Comparison of ENCODE assay signal across 18 mouse cellular contexts in the genomic region with DNA sequence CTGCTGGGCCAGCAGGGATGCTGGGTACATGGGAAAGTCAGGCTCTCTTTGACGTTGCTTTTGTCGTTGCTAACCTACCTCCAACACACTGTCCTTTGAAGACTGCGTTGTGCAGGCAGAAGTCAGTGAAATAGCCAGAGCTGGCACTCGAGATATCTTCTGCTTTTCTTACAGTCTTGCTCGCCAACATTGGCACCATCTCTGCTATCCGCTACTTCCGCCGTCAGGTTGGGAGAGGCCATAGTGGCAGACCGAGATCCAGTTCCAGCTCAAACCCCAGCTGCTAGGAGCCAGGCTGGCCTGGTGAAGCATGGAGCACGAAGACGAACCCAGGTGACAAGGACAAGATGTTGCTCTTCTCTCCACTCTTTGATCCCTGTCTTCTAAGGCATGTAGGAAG. TPM values are rescaled to one million over a fixed set of nuclear protein-coding genes. Genes with fewer than 3 reads are reported as not detected.
DNase-seq lines count a peak whose midpoint lies in the region; ATAC-seq and TF ChIP-seq lines count a peak whose summit lies in the region.
"Had no signal": no experiment of that assay in that cellular context is flagged by ENCODE, and none has a peak within 500 bp of the region (broad histone marks: within the 10 kb centered on the region; RNA-seq: fewer than 3 reads in every experiment).

No protein-coding gene starts in this region.

- peaks cover 42% of the 10 kb centered on the region; the same call in 1 of the 2 replicates for H3K36me3 ChIP-seq in heart, postnatal 0 days (replicated peaks; ENCODE audit: control insufficient read depth, insufficient read depth, low read length)
- H3K36me3 ChIP-seq: embryonic facial prominence, embryonic 12.5 days; forebrain, embryonic 15.5 days had no signal

- WGBS in heart, postnatal 0 days = 80% methylated on average over 11 of the region's 11 CpGs

- no peaks in the 10 kb centered on the region for H3K9me3 ChIP-seq in heart, postnatal 0 days (replicated peaks; ENCODE audit: control insufficient read depth, low read length)
- H3K9me3 ChIP-seq: embryonic facial prominence, embryonic 10.5 days; embryonic facial prominence, embryonic 12.5 days; forebrain, embryonic 13.5 days; forebrain, embryonic 15.5 days had no signal

- H3K4me1 ChIP-seq in heart, postnatal 0 days (ENCODE audit: control insufficient read depth, insufficient read depth) = peaks cover 23% of the 10 kb centered on the region
- H3K4me1 ChIP-seq: embryonic facial prominence, embryonic 12.5 days; forebrain, embryonic 13.5 days; forebrain, embryonic 15.5 days had no signal

- H3K4me3 ChIP-seq in gastrocnemius, adult 2 months = peak overlapping the region; percentile 64
- 0 out of 2 replicates have a peak overlapping the region, but pooled peaks have one; percentile 28 for H3K4me3 ChIP-seq in heart, postnatal 0 days (ENCODE audit: low read depth, low read length)
- H3K4me3 ChIP-seq: embryonic facial prominence, embryonic 10.5 days; embryonic facial prominence, embryonic 12.5 days; forebrain, embryonic 13.5 days; forebrain, embryonic 15.5 days had no signal

- peak overlapping the region; percentile 97 for H3K27ac ChIP-seq in gastrocnemius, adult 2 months
- no peak overlapping the region for H3K27ac ChIP-seq in heart, postnatal 0 days (ENCODE audit: low read depth)
- H3K27ac ChIP-seq: embryonic facial prominence, embryonic 10.5 days; embryonic facial prominence, embryonic 12.5 days; forebrain, embryonic 13.5 days; forebrain, embryonic 15.5 days had no signal

- H3K27me3 ChIP-seq in heart, postnatal 0 days (ENCODE audit: control insufficient read depth, insufficient read depth, low read length) = no peaks in the 10 kb centered on the region
- H3K27me3 ChIP-seq: embryonic facial prominence, embryonic 12.5 days; forebrain, embryonic 13.5 days; forebrain, embryonic 15.5 days had no signal

- peak; percentile 73 for DNase-seq in gastrocnemius, adult 2 months
- no peak for DNase-seq in gastrocnemius, postnatal 14 days
- DNase-seq in heart, postnatal 0 days (ENCODE audit: low spot score) = no peak
- DNase-seq in heart, postnatal 10 days = no peak
- DNase-seq in skeletal muscle tissue, adult 2 months (ENCODE audit: low read depth, low spot score) = peak; percentile 44
- DNase-seq in frontal cortex, adult 2 months (ENCODE audit: extremely low spot score in 1 of 2, low spot score in 1 of 2) = no peak
- DNase-seq: adrenal gland, adult 2 months; adrenal gland, postnatal 10 days; adrenal gland, postnatal 25 days; cerebellum, adult 11-12 months; cerebellum, adult 2 months; cerebellum, adult 9-10 months; cerebellum, postnatal 10 days; cerebellum, postnatal 25 days had no signal

- no peak for TF ChIP-seq CTCF in gastrocnemius, adult 2 months (IDR thresholded peaks at IDR 0.05)
- no peak for TF ChIP-seq CTCF in heart, postnatal 0 days (IDR thresholded peaks at IDR 0.05; ENCODE audit: low read depth)

- intact Hi-C loops in gastrocnemius, adult 2 months (cut with DNase I) = no loop called here
- intact Hi-C loops in gastrocnemius, postnatal 14 days (cut with DNase I; ENCODE audit: low total_unique reads) = no loop called here
- intact Hi-C loops in heart, postnatal 10 days (cut with DNase I) = no loop called here

- H3K4me2 ChIP-seq in heart, postnatal 0 days (ENCODE audit: low read depth, low read length) = peak overlapping the region; percentile 67
- H3K4me2 ChIP-seq: embryonic facial prominence, embryonic 12.5 days; forebrain, embryonic 13.5 days; forebrain, embryonic 15.5 days had no signal

- no peak for ATAC-seq in heart, postnatal 0 days (ENCODE audit: insufficient read depth, low read depth)
- ATAC-seq: forebrain, embryonic 13.5 days; forebrain, embryonic 15.5 days had no signal

- 0 out of 2 replicates have a peak overlapping the region, but pooled peaks have one; percentile 24 for H3K9ac ChIP-seq in heart, postnatal 0 days (replicated peaks; ENCODE audit: low read depth, low read length)
- H3K9ac ChIP-seq: embryonic facial prominence, embryonic 12.5 days; forebrain, embryonic 13.5 days; forebrain, embryonic 15.5 days had no signal

- TF ChIP-seq EP300 in heart, postnatal 0 days (IDR thresholded peaks at IDR 0.05; ENCODE audit: low read depth) = no peak

RNA-seq across cellular contexts. Expression of gene Perm1, which starts 4.3 kb away (rescaled TPM):
- 100 to 1,000 TPM; 142 to 265 TPM for total RNA-seq in gastrocnemius, adult 2 months (2021)
- total RNA-seq in gastrocnemius, postnatal 14 days (2021) = 100 to 1,000 TPM in 1 of 2 experiments, 10 to 100 TPM in 1; 73.3 to 103 TPM
- 57.5 and 68.3 TPM in 2 replicates for total RNA-seq in heart, postnatal 0 days (2014; rRNA removed; ENCODE audit: low replicate concordance)
- 35.9 and 42.9 TPM in 2 replicates for polyA plus RNA-seq in heart, postnatal 0 days (2015; fragmentation: Nextera tagmentation; extraction: Ambion mirVana)
- 100 to 1,000 TPM; 138 to 156 TPM for total RNA-seq in heart, postnatal 10 days (2021)
- 0.92 and 0.96 TPM in 2 replicates for polyA plus RNA-seq in frontal cortex, adult 2 months (2012; rRNA removed)

RNA-seq across cellular contexts. Expression of gene Plekhn1, which starts 14.7 kb away (rescaled TPM):
- 1 to 10 TPM; 5.8 to 7.6 TPM for total RNA-seq in gastrocnemius, adult 2 months (2021)
- total RNA-seq in gastrocnemius, postnatal 14 days (2021) = 1 to 10 TPM; 5.1 to 5.5 TPM
- total RNA-seq in heart, postnatal 0 days (2014; rRNA removed; ENCODE audit: low replicate concordance) = 15.3 and 21.9 TPM in 2 replicates
- 5.9 and 6.0 TPM in 2 replicates for polyA plus RNA-seq in heart, postnatal 0 days (2015; fragmentation: Nextera tagmentation; extraction: Ambion mirVana)
- 1 to 10 TPM; 8.5 to 9.2 TPM for total RNA-seq in heart, postnatal 10 days (2021)
- polyA plus RNA-seq in frontal cortex, adult 2 months (2012; rRNA removed) = 79.0 and 85.8 TPM in 2 replicates

RNA-seq across cellular contexts. Expression of gene Noc2l, which starts 15.9 kb away (rescaled TPM):
- total RNA-seq in gastrocnemius, adult 2 months (2021) = 10 to 100 TPM; 30.8 to 33.3 TPM
- 10 to 100 TPM; 22.2 to 28.7 TPM for total RNA-seq in gastrocnemius, postnatal 14 days (2021)
- 34.5 and 46.4 TPM in 2 replicates for total RNA-seq in heart, postnatal 0 days (2014; rRNA removed; ENCODE audit: low replicate concordance)
- 15.8 and 17.2 TPM in 2 replicates for polyA plus RNA-seq in heart, postnatal 0 days (2015; fragmentation: Nextera tagmentation; extraction: Ambion mirVana)
- total RNA-seq in heart, postnatal 10 days (2021) = 10 to 100 TPM; 22.7 to 23.2 TPM
- 93.4 and 96.7 TPM in 2 replicates for polyA plus RNA-seq in frontal cortex, adult 2 months (2012; rRNA removed)

RNA-seq across cellular contexts. Expression of gene AW011738, which starts 16.8 kb away (rescaled TPM):
- 1 to 10 TPM; 4.2 to 4.4 TPM for total RNA-seq in gastrocnemius, adult 2 months (2021)
- total RNA-seq in gastrocnemius, postnatal 14 days (2021) = 1 to 10 TPM; 2.9 to 3.3 TPM
- total RNA-seq in heart, postnatal 0 days (2014; rRNA removed; ENCODE audit: low replicate concordance) = 5.9 and 6.0 TPM in 2 replicates
- polyA plus RNA-seq in heart, postnatal 0 days (2015; fragmentation: Nextera tagmentation; extraction: Ambion mirVana) = 3.2 and 3.4 TPM in 2 replicates
- total RNA-seq in heart, postnatal 10 days (2021) = 1 to 10 TPM; 6.1 to 8.2 TPM
- polyA plus RNA-seq in frontal cortex, adult 2 months (2012; rRNA removed) = 5.2 and 5.4 TPM in 2 replicates

RNA-seq across cellular contexts. Expression of gene Isg15, which starts 19.3 kb away (rescaled TPM):
- 1 to 10 TPM in 1 of 2 experiments, not detected in 1; 1.1 TPM for total RNA-seq in gastrocnemius, adult 2 months (2021)
- under 1 TPM; 0.42 to 0.57 TPM for total RNA-seq in gastrocnemius, postnatal 14 days (2021)
- total RNA-seq in heart, postnatal 0 days (2014; rRNA removed; ENCODE audit: low replicate concordance) = 7.5 and 19.9 TPM in 2 replicates
- polyA plus RNA-seq in heart, postnatal 0 days (2015; fragmentation: Nextera tagmentation; extraction: Ambion mirVana) = 4.5 and 7.0 TPM in 2 replicates
- 1 to 10 TPM; 1.3 TPM for total RNA-seq in heart, postnatal 10 days (2021)
- polyA plus RNA-seq in frontal cortex, adult 2 months (2012; rRNA removed) = 8.9 and 10.4 TPM in 2 replicates

Comparison
In these comparisons a context has a peak if more than half of its experiments do, and no peak if none do; other contexts are left out.
1. DNase-seq: peak in gastrocnemius, adult 2 months (single experiment) and skeletal muscle tissue, adult 2 months (single experiment); none in gastrocnemius, postnatal 14 days (single experiment), heart, postnatal 0 days (single experiment), heart, postnatal 10 days (0 of 2) and frontal cortex, adult 2 months (0 of 2).